Mouse (Mus musculus) embryo, embryonic 11.5 days (tissue): ENCODE data around the gene Ctsd.
A peak's percentile ranks its signal among the peaks of the same experiment; 100 is the strongest.
"Not testable (repeated sequence)": the region's sequence is repeated elsewhere in the genome, so short reads cannot be mapped to it uniquely, and the experiment has no call there.

Experiments used
- DNase-seq: peaks from one replicate; pipeline ENCODE4 v3.0.0-alpha.2; 2012; ENCODE audit warnings: low read depth, low spot score

Ctsd gene

GRCm38 (mm10) chr7:142335151-142335550 lies 52.7 kb downstream of the Ctsd start:
- no peak for DNase-seq

DNA sequence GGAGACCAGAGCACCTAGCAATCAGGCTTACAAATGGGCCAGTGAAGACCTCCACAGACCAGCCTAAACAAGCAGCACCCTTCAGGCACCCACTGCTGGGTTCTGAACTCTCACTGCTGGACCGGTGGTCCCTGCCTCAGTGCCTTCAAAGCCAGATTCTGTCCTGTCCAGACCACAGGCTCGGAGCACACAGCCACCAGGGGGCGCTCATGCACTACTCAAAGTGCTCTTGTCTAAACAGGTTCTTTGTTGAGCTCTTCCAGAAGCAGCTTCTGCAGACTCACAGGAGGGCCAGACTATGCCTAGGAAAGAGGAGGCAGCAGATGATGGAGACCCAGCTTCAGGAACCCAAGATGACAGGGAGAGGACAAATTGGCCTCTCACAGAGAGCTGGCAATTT lies 53.6 kb downstream of the Ctsd start:
- DNase-seq: peak; percentile 77

DNA sequence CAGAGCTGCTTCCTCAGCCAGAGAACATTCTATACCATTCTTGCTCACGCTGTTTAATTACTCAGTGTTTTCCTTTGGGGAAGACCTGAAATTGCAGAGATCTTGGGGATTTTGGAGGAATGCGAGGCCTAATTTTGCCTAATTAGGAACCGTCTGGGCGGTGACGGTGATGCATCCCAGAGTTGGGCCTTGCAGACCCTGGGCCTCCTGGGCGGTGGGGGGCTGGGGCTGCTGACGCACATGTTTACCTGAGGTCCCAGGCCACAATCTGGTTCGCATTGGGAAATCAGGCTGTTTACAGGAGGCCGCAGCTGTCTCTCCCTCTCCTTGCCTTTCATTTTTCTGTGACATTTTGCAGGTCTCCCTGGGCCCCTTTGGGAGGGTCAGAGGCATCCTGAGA lies 55.1 kb downstream of the Ctsd start:
- DNase-seq: not testable (repeated sequence)

- no peak for DNase-seq
These were observed 56.6 kb downstream of the Ctsd start for GRCm38 (mm10) chr7:142331281-142331680.

GRCm38 (mm10) chr7:142330271-142330724 lies 57.5 kb downstream of the Ctsd start:
- DNase-seq: no peak

GRCm38 (mm10) chr7:142328507-142328906 lies 59.3 kb downstream of the Ctsd start:
- DNase-seq: no peak

- DNase-seq: no peak
These were observed 61.0 kb downstream of the Ctsd start for GRCm38 (mm10) chr7:142326714-142327445.
